Mouse (Mus musculus) adrenal gland, adult 2 months (tissue): Measurements from ENCODE around the gene Rftn2. TPM values are rescaled to one million over a fixed set of nuclear protein-coding genes. Genes with fewer than 3 reads are reported as not detected.

Experiments
- DNase-seq: peaks from one replicate; pipeline ENCODE4 v3.0.0; 2021
- polyA plus RNA-seq: library from polyadenylated mRNA; depleted of rRNA; stranded (reverse); fragments of >200 nt; gene quantifications from 2 replicates; pipeline ENCODE4 v1.2.3, GENCODE M21; 2012
- total RNA-seq, 2 experiments: library from RNA; stranded (reverse); gene quantifications; 2 replicates each; pipeline ENCODE4 v1.2.3; 2021

The Rftn2 gene
- total and polyA plus RNA-seq, 3 experiments: 2.1 to 27.1 (median 13.5) TPM

DNA sequence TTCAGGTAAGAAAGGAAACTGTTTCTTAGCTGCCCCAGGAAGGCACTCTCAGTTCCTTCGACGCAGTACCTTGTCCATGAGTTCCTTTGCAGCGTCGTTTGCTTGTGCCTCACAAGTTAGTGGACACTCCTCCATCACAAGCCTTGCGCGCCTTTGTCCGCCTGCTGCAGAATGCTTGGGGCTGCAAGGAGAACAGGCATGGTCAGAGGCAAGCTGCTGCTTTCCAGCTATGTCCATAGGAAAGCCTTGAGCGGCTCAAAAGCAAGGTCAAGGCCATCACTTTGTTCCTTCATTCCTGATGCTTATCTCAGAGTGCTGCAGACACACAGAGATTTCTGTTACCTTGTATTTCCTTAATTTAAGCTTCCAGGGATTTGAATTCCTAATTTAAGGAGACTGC lies 15.5 kb downstream of the Rftn2 start:
- peak; percentile 63 for DNase-seq

DNA sequence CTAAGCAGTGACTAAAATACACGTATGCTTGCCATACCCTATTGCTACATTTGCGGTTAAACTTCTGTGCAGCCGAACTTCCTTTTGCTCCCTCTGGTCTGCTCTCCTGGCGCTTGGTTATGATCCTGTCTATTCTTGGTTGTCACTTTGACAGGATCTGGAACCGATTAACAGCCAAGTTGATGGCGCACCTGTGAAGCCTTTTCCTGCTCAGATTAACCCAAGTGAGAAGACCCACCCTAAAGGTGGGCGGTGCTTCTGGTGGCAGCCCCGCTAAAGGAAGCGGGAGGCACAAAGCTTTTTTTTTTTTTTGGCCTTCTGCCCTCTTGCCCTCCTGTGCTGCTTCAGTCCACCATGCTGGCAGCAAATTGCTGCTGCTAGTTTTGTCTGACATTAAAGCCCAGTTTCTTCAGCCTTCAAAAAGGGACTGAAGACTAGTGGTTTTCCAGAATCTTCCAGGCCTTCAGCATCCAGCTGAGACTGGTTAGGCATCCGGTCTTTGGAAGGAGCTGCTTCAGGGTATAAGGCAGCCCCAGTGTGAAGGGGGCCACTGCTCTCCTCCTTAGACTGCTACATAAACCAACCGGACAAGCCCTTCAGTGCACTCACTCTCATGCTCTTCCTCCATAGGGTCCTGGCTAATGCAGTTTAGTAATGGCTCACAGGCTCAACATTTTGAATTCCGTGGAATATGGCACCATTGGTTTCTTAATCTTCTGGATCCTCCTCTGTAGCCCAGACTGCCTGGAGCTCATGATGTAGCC lies 16.2 kb downstream of the Rftn2 start:
- peak; percentile 37 for DNase-seq

DNA sequence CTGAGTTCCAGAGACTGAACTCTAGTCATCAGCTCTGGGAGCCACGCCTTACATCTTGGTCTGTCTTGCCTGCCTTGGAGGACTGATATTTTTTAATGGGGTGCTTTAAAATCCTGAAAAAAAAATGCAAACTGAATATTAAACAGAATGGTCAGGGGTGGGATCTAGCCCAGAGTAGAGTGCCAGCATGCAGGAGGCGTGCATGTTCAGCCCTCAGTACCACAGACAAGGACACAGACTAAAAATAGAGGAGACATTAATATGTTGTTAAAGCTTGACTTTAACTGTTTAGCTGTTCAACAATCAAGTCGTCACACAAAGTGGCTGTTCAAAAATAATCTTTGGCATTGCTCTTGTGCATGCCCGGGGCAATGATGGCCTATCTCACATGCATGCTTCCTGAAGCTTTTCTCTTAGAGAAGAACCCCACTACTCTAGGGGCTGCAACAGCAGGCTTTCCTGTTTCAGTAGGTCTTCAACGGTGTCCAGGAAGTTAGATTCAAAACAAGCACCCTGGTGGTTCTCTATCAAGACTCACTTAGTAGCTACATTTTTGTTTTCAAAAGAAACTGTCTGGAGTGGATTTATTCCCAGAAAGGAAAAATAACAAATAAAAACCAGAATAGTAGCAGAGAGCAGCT lies 18.0 kb downstream of the Rftn2 start:
- no peak for DNase-seq

DNA sequence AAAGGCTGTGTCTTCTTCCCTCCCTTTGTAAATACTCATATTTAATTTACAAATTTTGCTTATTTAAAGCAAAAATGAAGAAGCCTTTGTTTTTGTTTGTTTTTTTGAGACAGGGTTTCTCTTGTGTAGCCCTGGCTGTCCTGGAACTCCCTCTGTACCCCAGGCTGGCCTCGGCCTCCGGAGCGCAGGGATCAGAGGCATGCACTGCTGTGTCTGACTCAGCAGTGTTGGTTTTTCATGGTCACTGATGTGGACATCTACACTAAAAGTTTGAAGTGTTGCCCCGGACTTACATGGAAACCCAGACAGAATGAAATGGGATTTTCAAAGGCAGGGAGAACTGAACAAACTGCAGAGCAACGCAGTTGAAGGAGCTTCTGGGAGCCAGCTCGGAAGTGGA lies 19.0 kb downstream of the Rftn2 start:
- peak; percentile 74 for DNase-seq

DNA sequence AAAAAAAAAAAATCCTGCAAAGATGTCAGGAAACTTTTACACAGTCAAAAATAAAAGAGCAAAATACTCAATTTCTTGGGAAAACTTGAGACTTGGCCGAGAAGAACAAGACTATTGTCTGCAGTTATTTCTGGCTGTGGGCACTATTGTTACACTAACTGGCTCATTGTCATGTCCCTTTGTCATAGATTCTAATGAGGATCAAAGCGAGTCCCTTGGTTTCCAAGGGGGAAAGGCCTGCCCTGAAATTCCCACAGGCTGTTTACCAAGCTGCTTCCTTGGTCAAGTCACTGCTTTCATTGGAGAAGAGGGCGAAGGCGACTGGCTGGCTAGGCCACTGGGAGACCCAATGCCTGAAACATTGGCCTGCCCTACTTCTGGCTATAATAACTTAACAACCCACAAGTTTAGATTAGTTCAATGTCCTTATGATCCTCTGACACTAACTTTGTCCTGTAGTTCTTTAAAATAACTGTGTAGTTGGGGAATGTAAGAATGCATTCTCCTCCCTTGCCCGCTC lies 20.7 kb downstream of the Rftn2 start:
- DNase-seq: no peak

DNA sequence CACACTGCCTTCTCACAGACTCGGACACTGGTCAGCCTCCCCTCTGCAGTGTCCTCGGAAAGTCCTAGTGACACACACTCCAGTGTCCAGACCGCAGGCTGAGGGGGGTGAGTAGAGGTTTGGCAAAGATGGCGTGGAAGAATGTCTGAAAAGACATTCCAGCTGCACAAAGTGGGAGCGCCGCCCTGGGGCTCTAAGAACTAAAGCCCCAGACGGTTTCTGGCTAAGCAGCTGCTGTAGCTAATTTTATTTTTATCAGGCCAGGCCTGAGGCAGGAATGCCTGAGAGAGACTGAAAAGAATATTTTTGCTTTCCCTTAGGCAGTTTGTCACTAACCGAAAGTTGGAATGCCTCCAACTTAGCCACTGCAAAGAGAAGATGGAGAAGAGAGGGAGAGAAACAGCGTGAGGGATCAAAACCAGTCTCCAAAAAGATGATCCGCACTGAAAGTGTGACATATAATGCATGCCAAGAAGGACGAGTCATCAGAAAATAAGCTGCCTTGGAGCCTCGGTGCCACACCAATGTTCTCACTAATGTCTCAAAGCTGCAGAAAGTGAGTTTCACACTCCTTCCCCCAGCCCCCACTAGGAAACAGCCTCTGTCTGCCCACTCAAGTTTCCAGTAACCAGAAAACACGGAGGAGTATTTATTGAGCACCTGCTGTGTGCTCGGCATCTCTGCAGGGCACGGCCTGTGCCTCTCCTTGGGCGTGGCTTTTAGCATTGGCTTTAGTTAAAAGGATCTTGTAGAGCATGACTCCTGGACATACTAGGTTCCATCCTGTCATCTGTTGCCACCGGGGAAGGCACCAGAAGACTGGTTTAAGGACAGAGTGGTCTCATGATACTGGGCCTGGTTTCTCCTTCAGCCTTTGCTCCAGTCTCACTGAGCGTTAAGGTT lies 24.5 kb downstream of the Rftn2 start:
- DNase-seq: peak; percentile 83

DNA sequence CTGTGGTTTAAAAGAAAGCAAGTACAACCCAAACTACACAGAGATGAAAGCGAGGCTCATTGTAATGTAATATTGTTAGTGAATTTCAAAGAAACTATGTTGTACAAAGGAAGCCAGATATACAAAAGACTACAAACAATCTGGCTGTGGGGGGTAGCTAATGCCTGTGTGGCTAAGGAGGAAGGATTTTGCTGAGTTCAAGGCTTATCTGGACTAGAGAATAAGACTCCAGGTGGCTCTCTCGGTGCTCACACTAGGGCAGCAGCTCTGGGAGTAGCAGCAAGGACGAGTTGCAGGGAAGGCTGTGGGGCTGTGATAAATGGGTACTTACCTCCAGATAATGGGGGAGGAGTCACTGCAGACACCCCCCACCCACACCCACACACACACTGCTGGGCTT lies 27.9 kb downstream of the Rftn2 start:
- DNase-seq: no peak

DNA sequence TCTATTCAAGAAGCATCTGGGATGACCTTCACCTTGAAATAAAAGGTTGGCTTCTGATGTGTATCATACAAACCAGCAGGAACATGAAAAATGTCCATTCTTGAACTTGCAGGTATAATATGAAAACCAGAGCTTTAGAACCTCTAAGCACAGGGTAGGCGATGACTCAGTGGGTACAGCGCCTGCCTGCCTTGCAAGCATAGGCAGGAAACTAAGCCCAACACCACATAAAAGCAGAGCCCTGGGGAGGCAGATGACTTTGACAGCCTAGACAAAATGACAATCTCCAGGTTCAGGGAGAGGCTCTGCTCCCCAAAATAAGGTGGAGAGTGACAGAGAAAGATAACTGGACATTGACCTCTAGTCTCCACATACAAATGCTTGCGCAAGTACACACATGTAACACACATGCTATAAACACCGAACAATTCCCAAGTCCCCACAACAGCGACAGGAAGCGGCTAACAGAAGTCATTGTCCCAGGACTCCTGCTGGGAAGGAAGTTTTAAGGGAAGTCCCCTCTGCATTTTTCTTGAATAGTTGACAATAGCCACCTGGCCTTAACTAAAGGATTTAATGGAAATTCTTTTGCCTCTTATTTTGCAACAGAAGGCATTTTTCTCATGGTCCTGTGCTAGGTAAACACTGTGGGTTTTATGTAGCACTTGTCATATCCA lies 30.1 kb downstream of the Rftn2 start:
- peak; percentile 36 for DNase-seq

DNA sequence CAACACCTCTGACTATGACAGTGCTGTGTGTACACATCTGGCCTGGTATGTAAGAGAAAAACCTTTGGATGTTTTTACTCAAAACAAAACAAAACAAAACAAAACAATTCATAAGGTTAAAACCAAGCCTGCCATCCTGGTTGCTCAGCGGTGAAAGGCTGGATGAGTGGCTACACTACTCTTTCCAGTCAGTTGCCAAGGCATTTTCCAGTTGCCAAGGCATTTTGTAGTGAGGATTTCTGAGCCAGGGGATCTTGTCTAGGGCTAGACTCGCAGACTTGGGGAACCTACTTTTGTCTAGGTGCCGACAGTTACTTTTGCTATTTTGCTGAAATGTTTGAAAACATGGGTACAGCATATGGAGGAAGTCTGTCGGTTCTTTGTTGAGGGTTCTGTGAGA lies 31.6 kb downstream of the Rftn2 start:
- no peak for DNase-seq

DNA sequence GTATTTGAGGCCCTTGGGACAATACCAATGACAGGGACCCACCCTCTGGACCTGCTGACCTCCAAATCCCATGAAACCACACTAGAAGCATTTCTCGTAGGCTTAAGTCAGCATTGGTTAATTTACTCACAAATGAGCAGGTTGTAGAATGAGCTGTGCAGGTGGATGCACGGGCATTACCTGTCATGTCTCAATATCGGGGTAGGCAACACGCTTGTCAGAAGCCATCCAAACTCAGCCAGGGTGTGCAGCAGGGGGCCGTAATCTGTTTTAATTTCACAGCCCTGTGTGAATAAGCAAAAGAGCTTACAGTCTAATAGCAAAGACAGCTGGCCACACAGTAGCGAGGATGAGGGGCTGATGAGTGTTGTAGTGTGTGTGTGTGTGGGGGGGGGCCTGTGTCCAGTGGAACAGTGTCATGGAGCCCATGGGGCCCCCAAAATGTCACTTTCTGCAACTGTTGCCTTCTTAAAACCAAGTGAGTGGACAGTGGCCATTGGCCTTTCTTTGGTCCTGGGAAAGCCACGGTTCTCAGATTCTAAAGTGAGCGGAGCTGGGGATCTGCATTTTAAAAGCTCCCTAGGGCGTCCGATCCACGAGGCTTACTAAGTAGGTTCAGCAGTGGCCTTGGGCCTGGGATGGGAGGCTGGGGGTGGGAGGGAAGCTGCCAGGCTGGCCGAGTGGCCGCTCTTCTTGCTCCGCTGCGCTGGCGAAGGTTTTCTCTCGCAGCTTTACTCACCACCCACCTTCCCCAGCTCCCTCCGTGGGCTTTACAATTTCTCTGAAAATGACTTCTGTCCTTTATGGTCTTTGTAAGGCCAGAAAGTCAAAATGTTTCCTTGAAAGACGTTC lies 32.3 kb downstream of the Rftn2 start:
- peak; percentile 75 for DNase-seq

DNA sequence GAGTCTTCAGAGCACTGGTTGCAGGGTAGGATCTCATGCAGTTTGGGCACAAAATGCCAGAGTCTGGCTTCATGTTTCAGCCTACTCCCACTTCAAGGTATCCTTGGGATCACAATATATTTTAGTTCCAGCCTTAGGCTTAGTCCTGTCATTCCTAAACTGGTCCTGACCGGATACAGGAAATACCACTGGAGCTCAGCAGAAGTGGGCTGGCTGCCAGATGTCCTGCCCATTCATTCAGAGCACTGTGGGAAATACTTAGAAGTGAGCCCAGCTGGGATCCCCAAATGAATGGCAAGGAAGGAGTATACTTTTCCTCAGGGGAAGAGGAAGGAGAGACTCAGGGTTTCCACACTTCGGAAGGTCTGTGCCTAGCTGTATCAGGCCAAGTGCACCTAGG lies 33.3 kb downstream of the Rftn2 start:
- peak; percentile 63 for DNase-seq

DNA sequence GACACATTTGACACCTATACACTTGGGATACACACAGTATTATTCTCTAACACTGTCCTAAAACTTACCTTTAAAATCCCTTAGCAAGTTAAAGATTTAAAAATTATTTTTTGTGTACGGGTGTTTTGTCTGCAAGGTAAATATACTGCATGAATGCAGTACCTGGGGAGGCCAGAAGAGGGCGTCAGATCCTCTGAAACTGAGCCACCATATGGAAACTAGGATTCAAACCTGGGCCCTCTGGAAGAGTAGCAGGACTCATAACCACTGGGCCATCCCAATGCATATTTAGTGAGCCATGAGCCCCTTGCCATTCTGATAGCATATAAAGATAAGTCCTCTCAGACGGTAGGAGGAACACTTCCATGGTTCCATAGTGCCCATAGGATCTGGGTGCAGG lies 33.8 kb downstream of the Rftn2 start:
- DNase-seq: peak; percentile 30

DNA sequence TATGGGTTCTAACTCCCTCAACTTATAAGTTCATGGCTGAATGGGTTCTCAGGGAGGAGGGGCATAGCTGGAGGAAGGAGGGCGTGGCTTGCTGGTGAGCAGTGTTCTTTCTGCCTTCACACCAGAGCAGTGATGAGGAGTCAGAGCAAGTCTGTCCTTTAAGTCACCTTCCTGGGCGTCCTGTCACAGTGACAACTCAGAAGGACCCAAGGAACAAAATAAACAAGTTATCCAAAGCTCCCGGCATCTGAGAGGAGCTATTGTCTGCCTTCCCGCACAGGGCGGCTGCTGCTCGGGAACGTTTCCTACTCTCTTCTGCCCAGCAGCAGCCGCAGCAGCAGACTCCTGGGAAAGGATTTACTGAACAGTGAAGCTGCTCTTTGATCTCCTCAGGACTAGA lies 34.6 kb downstream of the Rftn2 start:
- DNase-seq: no peak

DNA sequence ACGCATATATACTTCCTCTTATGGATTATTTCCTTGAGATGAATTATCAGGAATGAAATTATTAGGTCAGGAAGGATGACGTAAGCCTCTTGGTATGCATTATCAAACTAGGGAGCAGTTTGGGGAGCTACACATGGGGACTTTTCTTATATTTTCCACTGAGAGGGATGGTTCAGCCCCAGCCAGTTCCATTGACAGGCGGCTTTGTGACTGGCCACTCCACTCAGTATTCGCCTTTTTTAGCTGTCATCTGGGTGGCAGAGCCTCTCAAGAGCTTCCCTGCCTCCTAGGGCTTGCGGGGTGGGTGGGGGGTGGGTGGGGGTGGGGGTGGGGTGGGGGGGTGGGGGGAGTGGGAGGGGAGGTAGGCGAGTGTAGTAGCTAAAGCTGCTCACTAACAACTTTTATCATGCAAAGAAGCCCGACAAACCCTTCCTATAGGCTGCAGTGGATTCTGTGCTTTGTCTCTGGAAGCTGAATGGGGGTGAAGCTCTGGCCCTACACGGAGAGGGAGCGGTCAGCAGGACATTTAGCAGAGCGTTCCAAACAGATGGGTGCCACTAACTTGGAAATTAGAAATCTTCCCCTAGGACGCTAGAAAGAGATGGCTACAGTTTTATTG lies 39.9 kb downstream of the Rftn2 start:
- no peak for DNase-seq

DNA sequence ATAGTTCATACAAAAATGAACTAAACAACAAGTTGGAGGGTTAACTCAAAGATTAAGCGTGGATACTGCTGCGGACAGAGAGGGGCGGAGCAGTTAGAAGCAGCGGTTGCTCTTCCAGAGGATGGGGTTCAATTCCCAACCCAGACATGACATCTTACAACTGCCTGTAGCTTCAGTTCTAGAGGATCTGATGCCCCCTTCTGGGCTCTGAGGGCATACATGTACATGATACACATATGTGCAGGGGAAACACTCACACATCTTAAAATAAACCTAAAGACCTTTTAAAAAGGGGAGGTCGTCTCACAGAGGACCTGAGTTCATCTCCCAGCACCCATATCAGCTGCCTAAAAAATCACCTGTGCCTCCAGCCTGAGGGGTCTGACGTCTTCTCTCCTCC lies 40.9 kb downstream of the Rftn2 start:
- DNase-seq: no peak

DNA sequence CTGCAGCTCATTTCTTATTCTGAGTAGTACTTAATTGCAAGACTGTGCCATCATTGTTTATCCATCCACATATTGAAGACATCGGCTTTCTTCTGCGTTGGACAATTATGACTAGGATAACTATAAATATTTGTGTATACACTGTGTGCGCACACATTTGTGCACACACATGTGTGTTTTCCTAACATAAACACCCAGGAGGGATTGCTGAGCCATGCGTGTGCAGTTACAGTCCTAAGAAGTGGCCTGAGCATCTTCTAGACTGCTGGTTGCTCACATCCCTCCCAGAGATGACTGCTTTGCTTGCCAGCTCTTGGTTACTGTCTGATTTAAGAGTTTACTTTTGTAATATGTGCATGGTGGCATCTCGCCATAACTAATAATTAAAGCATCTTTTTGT lies 44.2 kb downstream of the Rftn2 start:
- no peak for DNase-seq

DNA sequence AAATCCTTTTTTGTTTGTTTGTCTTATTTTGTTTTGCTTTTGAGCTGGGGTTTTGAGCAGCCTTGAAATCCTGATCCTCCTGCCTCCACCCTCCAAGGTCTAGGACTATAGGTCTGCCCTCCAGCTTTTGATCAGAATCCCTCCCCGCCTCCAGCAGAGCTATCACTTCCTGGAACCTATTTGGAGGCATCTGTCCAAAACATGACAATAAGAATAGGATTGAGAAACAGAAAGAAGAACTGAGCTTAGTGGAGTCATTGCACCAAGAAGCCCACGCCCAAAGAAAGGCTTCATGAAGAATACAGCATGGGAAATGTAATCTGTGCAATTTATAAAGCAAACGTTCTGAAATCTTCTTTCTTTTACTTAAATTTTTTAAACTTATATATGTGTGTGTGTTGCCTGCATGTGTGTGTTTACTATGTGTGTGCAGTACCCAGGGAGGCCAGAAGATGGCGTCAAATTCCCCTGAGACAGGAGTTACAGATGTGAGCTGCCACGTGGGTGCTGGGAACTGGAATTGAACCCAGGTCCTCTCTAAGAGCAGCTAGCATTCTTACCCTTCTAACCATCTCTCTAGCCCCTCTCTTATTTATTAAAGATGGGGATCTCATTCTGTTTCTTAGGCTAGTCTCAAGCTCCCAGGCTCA lies 46.5 kb downstream of the Rftn2 start:
- DNase-seq: no peak

DNA sequence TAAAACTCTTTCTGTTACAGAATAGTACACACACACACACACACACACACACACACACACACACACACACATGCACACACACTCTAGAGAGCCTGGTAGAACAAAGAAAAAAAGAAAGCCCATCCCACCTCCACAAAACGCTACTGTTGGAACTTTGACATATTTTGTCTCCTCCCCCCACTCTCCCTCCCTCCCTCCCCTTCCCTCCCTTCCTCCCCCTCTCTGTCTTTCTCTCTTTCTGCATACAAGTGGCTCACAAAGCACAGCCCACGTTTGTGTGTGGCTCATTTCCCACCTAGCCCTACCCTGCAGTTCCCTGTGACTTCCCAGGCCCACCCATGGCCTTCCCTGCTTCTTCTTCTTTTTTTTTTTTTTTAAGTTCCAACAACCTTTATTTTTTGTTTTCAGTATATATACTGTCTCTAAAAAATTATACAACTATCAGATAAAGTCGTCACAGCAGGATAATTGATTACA lies 52.0 kb downstream of the Rftn2 start:
- DNase-seq: no peak

DNA sequence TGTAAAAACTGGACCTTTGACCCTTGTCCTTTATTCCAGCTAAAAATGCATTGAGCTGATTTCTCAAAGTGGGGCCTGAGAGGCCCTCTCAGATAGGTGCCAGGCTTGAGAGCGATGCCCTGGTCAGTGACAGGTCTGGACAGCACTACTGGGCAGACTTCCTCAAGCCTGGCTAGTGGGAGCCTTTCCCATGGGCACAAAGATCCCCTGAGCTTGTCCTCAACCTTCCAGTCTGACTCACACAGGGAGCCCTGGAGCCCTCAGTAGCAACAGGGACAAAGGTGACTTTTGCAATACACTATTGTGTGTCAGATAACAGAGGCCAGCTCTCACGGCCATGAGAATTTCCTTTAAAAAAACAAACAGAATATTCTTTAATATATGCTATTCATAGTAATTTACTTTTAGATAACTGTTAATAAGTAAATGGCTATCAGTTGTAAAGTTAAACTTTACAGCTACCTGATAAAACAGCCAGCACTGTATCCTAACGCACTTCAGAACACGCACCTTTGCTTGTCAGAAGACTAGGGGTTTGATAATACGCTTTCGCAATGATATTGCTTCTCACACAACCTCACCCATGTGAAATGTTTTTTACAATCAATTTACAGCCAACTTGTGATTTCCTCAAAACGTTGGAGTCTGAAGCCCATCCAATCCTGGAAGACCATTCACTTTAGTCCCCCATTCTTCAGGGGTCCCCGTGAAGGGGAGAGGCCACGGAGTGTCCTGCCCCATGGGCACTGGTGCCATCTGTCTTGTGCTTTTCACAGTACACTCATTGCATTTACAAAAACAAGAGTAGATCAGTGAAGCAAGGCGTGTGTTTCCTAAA lies 52.6 kb downstream of the Rftn2 start:
- peak; percentile 79 for DNase-seq
